Mouse (Mus musculus): ENCODE measurements around the gene Cactin.

Cactin gene

GRCm38 (mm10) chr10:81344421-81345161, 23.7 kb downstream of the Cactin start:
- DNase-seq: no peak

- DNase-seq: no peak
These were observed 24.2 kb downstream of the Cactin start for GRCm38 (mm10) chr10:81345162-81345534.

GRCm38 (mm10) chr10:81346453-81347067, 25.7 kb downstream of the Cactin start:
- peak; percentile 86 for DNase-seq

DNA sequence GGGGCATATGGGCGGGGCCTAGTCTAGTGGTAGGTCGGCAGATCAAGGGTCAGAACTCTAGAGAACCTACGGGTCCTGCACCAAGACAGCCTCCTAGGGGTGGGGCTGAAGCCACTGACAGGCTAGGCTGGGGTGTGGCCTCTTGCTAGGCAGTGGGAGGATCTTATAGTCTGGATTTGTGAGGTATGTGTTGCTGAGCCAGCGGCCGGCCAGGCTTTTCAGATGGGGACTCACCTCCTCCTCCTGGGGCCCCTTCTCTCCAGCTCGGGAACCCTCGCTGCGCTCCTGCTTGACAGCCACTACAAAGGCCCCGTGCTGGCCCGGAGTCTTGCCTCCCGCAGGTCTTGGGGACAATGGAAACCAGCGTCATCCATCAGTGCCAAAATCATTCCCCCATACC, 28.2 kb downstream of the Cactin start:
- no peak for DNase-seq

GRCm38 (mm10) chr10:81349961-81350350, 29.1 kb downstream of the Cactin start:
- no peak for DNase-seq

DNA sequence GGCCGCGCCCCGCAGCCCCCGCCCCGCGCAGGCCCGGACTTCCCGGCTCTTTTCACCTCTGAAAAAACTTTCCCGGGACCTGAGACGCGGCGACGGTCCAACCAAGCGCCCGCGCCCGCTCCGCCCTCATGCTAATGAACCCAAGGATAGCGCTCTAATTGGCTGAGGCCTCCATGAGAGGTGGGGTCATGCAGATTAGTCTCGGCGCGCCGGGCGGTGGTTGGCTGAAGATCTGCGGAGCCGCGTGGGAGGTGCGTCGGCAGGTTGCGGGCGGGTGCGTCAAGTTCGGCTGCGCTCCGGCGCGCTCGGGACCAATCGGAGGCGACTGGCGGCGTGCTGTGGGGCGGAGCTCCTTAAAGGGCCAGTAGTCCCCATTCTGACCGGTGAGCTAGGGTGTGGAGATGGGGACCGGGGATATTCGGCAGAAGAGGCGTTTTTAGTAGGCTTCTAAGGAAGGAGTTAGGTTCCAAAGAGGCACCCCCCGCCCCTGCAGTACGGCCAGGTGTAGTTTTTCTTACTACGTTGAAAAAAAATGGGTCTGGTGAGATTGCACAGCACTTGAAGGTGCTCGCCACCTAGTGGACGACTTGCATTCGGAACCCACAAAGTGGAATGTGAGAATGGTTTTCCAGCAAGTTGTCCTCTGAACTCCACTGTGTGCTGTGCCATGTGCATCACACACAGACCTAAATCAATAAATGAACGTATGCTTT, 29.6 kb downstream of the Cactin start, which contains the start of gene Hmg20b:
Gene Hmg20b (minus strand): TSS at position 130 of the 713 bp plus-strand sequence.
- DNase-seq: peak; percentile 100

- no peak for DNase-seq
These were observed 30.9 kb downstream of the Cactin start for GRCm38 (mm10) chr10:81351678-81352291.

- no peak for DNase-seq
These were observed 34.0 kb downstream of the Cactin start for GRCm38 (mm10) chr10:81354738-81355477.

DNA sequence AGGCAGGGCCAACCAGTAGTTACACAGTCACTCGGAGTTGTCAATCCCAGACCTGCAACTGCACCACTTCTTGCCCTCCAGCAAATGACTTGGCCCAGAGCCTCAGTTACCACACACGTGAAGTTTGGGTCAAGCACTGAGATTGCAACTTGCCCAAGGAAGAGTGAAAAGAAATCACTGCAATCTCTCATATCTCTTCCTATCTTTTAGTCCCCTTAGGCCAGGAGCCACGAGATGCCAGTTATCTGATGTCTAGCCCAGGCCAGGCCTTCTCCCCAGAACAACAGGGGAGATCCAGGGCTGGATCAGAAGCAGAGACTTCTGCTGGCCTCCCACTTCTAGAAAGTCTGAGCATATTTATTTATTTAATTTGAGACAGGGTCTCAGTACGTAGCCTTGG, 34.6 kb downstream of the Cactin start:
- DNase-seq: no peak

DNA sequence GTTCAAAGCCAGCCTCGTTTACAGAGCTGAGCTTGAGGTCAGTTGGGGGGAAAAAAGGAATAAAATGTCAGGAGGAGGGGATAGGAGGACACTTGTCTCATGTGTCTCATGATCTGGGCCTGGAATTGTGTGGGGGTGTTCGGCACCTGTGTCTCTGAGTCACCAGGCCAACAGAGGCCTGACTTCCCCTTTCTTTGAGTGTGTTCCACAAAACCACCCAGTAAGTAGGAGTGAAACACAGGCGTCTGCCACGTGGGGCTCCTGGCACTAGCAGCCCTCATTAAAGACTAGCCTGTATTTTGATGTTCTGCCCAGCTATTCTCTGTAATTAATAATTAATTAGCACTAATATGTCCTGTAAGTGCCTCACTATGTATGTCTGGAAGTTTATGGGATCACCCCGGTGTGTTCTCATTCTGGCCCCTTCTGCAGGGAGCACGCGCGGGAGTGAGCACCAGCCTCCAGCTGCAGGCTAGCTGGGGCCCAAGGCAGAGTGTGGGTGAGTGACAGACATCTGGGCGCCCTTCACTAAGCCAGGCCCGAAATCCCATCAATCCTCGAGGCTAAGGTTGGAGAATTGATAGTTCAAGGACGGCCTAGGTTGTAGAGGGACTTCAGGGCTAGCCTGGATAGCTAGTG, 35.6 kb downstream of the Cactin start:
- DNase-seq: no peak

DNA sequence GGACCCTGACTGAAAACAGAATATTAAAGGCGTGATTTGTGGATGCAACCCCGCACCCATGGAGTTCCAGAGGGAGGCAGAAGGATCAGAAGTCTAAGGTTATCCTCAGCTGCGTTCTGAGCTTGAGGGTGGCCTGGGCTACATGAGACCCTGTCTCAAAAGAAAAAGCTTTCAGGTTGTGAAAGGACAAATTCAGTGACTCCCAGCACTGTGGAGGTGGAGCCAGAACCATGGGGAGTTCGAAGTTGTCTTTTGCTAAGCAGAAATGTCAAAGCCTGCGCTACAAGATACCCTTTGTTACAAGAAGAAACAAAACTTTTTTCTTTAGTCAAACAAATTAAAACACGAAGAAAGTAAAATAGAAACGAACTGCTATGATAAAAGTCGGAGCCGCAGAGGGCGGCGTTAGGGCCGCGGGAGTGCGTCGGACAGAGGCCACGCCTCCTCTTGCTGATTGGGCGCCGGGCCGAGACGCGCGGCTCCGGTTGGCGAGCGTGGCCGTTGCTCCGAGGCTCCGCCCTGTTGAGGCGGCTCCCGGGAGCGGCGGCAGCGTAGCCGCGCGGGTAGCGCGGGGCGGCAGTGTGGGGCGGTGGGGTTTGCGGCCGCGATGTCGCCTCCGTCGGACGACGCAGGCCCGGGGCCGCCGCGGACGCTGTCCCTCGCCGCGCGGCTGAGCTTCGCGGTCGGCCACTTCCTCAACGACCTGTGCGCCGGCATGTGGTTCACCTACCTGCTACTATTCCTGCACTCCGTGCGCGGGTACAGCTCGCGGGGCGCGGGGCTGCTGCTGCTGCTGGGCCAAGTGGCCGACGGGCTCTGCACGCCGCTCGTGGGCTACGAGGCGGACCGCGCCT, 36.3 kb downstream of the Cactin start, which contains the start of gene Mfsd12:
Gene Mfsd12 (plus strand): TSS at position 501 of the 854 bp plus-strand sequence.
- DNase-seq: peak; percentile 96

GRCm38 (mm10) chr10:81358209-81358608, 37.3 kb downstream of the Cactin start:
- no peak for DNase-seq

GRCm38 (mm10) chr10:81358841-81359240, 37.9 kb downstream of the Cactin start:
- no peak for DNase-seq

DNA sequence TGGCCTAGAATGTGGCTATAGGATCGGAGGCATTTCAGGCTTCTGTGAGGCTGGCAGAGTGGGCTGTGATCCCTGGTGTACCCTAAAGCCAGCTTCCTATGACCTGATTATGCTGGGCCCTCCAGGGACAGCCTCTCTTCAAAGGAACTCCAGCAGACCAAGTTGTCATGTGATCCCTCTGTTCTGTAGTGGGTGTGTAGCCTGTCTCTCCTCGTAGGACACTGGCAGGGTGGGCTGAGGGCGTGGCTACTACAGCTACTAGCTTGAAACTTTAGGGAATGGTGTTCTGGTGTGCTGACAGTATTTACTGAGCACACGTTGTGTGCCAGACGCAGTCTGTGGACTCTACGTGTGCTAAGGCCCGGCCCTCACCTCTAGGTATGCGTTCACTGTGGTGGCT, 39.8 kb downstream of the Cactin start:
- no peak for DNase-seq

- DNase-seq: no peak
These were observed 41.5 kb downstream of the Cactin start for GRCm38 (mm10) chr10:81362336-81362949.

DNA sequence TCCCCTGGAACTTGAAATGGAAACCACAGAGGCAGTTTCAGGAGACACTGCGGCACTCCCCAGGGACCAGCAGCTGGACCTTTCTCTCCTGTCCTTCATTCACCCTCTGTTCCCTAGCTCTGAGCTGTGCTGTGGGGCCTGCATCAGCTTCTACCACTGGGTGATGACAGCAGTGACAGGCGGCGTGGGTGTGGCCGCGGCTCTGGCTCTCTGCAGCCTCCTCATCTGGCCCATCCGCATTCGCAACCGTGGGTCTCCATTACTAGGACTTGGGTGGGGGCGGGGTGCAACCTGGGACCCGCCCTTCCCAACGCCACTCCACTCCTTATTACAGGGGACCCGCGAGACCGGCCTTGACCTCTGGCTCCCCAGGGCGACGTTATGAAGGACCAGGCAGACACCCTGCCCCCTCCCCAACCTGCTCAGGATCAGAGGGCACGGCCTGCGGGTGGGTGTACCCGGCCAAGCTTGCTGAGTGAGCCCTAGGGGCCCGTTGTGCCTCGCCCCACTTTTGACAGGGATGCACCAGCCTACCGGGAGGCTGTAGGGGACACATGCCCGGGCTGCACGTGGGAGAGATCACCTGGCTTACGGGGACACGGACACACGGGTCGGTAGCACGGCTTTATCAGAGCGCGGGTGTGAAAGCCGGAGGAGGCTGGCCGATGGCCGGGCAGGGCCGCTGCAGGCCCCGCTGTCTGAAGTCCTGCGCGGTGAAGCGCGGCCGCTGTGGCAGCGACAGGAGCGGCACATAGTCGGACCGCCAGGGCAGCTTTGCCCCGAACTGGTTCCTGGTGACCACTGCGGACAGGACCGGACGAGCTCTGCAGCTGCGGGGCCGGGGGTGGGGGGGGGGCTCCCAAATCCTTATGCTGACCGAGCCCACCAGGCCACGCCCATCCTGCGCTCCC, 42.8 kb downstream of the Cactin start:
- no peak for DNase-seq

DNA sequence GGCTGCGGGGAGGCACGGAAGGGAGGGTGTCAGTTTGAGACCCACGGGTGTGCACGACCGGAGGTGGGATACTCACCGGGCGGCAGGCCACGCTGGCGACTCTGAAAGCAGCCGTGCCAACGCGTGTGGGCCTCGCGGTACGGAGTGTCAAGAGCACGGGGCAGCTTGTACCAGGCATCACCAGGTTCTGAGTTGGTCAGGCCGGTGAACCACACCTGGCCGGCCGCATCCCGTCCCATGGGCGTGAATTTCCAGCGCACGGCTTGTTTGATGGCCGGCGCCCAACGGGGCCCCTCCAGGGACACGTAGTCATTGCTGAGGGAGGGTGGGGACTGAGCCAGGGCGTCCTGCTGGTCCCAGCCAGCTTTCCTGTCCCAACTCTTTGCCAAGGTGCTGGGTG, 43.8 kb downstream of the Cactin start:
- DNase-seq: no peak

GRCm38 (mm10) chr10:81365073-81365472, 44.2 kb downstream of the Cactin start:
- no peak for DNase-seq

- peak; percentile 72 for DNase-seq
These were observed 45.0 kb downstream of the Cactin start, which contains the start of gene 4930404N11Rik for GRCm38 (mm10) chr10:81365672-81366476. Gene 4930404N11Rik (minus strand): TSS chr10:81365816.
